Mouse (Mus musculus) spleen, embryonic (tissue): ENCODE data around the gene Slc1a4.

Experiments used
- CTCF ChIA-PET: fragments of 350-600 bp; sonication (Branson Sonifier 250); formaldehyde crosslinking; loops from one replicate; lab custom pipeline; 2022; lab: Charles Lee

The Slc1a4 gene

DNA sequence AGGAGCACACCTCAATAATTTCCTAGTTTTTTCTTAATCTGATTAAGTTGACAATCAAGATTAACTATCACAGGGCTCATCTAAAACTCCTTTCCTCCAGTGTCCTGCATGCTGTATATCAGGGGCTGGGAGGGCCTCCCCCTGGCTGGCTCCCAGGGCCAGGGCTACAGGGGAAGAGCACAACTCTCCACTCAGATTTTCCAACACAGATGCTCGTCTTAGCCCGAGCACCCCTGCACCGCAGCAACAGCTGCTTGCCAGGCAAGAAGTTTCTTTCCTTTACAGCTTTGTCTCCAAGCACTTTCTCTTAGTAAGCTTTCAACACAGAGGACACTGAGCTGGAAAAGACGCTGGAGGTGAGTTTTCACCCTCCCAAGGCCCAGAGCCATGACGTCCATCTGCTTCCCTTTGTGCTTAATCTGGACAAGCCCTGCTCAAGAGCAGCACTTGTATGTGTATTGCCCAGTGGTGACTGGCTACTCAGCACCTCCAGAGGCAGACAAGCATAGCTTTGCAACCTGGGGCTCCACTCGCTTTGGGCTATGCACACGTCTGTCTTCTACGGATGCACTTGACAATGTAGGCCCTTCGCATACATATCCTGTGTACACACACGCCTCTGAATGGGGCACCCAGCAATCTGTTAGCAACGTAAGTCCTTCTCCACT lies 6.1 kb downstream of the Slc1a4 start:
- CTCF ChIA-PET = no interaction called here

DNA sequence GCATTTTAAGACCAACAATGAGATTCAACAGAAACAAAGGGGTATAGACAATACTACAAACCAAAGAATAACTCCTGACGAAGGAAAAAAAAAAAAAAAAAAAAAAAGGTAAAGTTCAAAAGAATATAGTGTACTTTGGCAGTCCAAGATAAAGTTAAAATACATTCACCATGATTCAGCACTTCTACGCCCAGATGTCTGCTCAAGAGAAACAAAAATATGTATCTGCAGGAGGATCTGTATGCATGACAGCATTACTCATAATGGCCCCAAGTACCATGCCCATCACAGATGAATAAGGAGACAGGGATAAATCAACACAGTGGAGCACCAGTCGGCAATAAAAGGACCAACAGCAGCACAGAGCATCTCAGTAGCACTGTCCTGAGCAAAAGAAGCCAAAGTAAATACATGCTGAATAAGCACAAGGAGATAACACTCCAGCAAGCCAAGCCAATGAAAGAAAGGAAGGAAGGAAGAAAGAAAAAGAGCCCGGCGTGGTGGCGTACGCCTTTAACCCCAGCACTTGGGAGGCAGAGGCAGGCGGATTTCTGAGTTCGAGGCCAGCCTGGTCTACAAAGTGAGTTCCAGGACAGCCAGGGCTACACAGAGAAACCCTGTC lies 7.3 kb downstream of the Slc1a4 start:
- CTCF ChIA-PET = no interaction called here

DNA sequence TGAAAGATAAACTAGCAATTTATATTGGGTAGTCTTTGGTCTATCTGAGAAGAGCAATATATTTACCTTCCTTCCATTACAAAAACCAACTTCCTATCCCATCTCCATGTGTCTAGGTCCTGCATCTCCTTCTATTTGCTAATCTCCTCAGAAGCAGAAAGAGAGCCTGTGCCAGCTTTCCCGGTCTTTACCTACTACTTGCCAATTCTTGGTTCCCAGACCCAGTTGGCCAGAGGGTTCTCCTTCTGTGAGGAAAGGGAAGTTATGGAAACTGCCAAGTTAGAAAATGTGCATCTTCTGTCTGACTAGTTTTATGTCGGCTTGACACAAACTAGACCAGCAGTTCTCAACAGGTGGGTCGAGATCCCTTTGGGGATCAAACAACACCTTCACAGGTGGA lies 8.5 kb downstream of the Slc1a4 start:
- CTCF ChIA-PET = interaction anchor here (0.6 kb wide), 1 partner anchor 293 kb away, joined by 5 read pairs; no protein-coding TSS in a partner anchor

DNA sequence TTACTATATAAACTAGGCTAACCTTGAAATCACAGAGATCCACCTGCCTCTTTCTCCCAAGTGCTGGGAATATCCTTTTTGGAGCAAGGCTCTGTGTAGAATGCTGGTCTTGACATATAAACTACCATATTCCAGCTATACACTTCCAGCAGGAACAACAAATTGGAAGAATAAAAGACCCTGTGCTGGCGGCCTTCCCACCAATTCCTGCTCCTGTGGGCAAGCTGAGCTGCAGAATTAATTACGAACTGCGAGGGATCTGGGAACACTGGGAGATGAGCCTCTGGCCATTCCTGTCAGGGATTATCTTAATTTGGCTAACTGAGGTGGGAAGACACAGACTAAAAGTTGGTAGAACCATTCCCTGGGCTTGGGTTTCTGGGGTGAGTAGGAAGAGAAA lies 10.1 kb downstream of the Slc1a4 start:
- CTCF ChIA-PET = no interaction called here

DNA sequence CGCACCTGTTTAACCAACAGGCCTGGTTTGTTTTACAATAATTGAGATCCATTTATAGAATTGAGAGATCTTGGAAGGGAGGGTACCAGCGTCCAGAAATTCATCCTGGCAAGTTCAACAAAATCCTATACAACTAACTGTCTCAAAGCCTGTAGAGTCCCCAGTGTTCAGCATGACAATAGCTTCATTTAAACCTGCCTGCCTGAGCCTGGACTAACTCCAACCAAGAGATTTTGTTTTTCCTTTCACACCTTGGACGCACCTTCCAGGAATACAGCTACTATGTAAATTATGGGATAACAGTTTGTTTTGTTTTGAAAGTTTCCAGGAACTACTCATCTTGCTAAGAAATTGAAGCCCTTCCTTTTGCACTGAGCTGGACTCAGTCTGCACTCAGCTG lies 11.9 kb downstream of the Slc1a4 start:
- CTCF ChIA-PET = no interaction called here

DNA sequence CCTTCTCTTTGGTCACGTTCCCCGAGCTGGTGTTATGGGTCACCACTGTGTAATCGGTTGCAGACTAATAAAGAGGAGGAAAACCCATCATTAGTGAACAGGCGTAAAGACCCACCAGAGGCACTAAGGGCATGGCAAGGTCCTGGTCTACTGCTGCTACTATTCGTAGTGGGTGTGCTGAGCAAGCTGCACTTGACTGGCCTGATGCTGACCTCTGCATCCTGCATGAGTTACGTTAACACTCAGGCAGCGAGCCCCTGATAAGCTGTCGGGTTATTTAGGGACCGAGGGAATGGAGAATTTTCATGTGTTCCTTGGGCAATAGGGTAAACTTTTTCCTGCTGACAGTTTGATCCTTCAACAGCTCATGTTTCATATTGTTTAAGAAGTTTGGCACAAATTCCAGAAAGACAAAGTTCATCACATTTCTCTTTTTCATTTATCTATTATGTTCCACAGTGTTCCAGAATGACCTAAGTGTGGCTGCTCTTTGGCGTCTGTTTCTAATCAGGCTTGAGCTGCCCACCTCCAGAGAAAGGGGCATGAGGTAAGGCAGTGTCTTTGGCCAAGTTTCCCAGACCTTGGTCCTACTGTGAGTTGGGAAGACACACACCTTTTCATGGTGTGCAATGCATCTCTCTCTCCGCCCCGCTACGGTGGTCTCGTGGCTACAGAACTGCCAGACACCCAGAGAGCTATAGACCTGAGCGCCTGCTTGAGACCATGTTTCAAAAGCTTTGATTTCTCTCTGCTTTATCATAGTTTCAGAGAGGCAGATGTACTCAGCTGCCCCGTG lies 13.7 kb downstream of the Slc1a4 start:
- CTCF ChIA-PET = interaction anchor here (0.7 kb wide), 1 partner anchor 74 kb away, joined by 4 read pairs; no protein-coding TSS in a partner anchor

DNA sequence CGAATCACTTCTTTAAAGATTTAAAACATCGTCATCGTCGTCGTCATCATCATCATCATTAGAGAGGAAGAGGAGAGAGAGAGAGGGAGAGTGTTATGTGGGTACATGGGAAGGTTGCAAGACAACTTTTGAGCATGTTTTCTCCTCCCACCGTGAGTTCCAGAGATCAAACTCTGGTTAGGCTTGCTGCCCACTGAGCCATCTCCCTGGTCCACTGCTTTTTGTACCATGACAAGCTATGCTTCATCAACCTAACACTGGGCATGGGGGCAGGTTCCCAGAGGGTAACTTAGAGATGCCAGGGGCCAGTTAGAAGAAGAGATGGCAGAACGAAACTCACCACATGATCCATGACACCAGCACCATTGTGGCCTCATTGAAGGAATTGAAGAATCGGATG lies 18.9 kb downstream of the Slc1a4 start:
- CTCF ChIA-PET = no interaction called here

DNA sequence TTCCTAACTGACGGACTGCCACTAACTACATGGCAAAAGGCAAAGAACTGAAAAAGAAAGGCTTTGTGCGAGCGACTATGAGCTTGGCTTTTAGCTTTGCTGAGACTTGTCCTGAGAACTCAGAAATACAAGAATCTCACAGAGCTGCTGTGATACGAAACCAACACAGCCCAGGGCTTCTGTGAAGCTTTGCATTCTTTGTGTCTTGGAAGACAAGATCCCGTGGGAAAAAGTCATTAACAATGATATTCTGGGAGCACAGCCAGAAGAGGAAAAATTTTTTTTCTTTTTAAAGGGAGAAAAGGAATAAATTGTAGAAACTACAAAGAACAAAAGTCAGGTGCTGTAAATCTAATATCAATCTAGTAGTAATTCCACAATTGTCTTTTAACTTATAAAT lies 23.5 kb downstream of the Slc1a4 start:
- CTCF ChIA-PET = interaction anchor here (0.6 kb wide), 1 partner anchor 22 kb away, joined by 4 read pairs; no protein-coding TSS in a partner anchor

DNA sequence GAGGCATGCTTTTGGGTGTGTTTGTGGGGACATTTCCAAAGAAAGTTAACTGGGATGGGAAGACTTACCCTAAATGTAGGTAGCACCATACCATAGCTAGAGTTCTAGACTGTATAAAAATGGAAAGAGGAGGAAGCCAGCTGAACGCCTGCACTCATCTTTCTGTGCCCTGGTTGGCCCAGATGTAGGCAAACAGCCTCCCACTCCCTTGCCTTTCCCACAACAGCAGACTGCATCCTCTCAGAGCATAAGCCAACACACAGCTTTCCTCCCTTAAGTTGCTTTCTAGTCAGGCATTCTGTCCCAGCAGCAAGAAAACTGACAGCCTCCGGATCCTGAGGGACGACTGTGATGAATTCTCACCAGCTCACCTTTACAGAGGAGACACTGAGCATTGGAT lies 25.1 kb downstream of the Slc1a4 start:
- CTCF ChIA-PET = no interaction called here

DNA sequence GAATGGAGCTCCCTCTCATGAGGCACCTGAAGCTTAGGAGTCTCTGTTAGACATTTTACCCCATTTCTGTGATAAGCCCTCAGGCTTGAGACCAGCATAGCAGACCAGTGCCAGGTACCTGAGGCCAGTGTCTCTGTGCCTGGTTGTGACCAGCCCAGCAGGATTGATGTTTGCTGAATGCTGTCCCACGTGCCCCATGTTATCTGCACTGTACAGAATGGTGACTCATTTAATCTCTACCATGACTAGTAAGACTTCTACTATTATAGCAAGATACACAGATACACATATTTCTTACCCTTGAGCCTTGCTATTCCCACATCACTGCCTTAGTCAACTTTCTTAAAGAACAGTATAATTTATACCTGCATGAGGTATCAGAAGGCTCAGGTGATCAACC lies 26.9 kb downstream of the Slc1a4 start:
- CTCF ChIA-PET = no interaction called here

DNA sequence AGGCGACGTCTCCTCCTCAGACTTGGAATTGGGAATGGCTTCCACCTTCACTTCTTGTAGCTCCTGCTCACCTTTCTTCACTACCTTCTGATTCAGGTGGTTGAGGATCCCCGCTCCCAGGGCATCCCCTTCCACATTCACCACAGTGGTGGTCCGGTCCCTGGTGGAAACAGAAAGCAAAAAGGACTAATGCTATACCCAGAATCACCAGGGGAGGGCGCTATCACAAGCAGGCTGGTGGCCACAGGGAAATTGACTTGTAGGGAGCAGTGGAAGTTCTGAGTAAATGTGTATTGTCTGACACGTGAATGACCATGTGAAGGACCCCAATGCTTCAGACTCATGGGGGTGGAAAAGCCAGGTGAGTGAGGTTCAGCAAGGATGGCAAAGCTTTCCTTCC lies 28.2 kb downstream of the Slc1a4 start:
- CTCF ChIA-PET = no interaction called here

DNA sequence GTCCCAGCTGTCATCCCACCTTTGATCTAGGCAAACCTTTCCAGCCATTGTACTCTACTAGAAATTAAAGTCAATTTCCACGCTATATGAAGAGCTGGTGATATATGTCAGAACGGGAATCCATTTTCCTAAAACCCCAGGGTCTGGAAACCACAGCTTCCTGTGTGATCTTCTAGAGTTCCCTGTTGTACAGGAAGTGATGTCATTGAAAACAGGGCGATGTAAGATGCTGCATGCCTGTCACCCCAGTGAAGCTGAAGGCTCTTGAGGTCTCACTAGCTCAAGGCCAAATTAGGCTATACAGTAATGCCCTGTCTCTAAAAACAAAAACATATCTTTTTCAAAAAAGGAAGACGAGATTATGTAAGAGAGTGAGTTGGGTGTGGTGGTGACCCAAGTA lies 31.2 kb downstream of the Slc1a4 start:
- CTCF ChIA-PET = no interaction called here

DNA sequence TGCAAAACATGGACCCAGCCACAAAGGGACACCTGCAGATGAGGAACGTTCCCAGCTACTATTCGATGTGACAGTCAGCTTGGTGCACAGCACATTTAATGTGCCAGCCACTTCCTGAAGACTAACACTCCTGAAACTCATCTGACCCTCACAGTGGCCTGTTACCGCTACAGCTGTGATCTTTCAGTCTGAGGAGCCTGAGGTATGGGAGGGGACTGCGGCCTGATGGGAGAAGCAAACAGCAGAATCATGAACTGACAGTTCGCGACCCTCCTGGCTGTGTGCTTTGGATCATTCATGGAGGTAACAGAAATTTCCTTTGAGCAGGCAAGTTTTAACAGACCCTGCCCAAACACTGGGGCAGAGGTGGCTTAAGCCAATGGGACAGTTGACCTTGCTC lies 31.7 kb downstream of the Slc1a4 start:
- CTCF ChIA-PET = no interaction called here

DNA sequence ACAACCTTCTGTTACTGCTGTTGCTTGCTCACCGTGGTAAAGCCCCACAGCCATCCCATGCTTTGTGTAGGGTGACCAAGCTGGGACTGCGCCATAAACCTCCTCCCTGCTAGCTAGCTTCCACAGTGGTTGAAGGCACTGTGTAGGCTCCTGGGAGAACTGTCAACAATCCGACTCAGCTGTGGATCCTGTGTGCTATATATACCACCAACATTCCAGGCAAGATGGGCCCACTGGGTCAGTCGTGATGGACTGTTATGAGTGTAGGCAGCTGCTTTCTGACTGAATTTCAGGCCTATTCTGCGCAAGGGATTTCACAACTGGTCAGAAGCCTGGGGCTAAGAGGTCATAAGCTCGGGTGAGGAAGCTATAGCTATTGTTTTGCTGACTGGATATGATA lies 32.6 kb downstream of the Slc1a4 start:
- CTCF ChIA-PET = no interaction called here

DNA sequence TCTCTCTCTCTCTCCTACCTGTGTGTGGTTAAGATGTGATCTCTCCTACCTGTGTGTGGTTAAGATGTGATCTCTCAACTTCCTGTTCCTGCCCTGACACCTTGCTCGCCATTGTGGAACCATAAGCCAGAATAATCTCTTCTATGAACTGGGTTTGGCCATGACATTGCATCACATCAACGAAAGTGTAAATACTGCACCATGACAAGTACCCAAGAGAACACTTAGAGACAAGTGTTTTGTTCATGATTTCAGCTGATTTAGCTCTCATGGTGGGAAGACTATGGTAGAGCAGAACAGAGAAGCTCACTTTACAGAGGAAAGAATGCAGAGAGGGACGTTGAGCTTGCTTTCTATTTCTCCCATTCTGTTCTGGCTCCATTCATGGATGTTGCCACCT lies 48.0 kb downstream of the Slc1a4 start:
- CTCF ChIA-PET = no interaction called here

DNA sequence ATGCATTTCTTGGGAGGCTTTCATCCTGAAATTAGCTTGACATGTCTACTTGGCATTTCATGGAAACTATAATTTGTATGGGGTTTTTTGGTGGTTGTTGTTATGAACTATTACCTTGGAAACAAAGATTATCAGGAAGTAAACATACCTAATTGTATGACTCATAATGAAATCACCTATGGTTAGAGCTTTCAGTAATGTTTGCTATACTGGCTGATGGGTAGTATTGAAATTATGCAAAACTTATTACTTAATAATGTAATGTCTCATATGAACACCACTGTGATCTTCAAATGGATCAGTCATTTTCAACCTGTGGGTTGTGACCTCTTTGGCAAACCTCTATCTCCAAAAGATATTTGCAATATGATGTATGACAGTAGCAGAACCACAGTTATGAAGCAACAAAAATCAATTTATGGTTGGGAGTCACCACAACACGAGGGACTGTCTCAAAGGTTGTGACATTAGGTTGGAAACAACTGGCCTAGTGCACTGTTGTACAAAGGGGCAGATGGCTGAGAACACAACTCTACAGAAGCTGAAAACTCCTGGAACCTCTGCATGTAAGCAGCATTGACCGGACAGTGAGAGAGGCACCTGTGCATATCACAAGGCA lies 49.8 kb downstream of the Slc1a4 start:
- CTCF ChIA-PET = no interaction called here

DNA sequence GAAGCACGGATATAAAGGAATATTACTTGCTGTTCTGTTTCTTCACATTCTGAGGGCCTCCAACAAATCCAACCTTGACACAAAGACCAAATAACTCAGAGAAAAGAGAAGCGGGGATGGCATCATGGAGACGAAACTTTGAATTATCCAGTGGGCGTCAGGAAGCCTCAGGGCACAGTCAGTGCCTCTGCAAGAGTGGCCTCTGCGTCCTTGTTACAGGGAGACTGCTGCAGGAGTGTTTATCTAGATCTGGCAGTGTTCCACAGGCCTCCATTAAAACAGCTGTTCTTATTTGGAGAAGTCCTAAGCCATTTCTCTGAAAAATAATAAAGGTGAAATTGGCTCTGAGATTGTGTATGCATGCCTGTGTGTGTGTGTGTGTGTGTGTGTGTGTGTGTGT lies 51.5 kb downstream of the Slc1a4 start:
- CTCF ChIA-PET = no interaction called here

DNA sequence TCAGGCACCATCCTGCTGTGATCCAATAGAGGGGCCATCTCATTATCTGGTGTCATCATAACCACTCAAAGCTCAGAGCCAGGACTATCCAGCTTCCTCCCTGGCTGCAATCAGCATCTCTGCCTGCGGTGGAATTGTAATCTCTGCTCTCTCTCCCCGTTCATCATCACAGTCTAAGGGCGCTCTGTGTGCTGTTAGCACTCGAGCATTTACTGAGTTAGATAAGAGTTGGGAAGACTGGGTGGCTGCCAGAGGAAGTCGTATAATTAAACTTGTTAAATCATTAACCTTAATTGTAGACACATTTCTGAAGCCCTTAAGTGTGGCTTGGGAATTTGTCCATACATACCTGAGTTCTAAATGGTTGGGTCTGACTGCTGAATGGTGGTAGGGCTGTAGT lies 53.8 kb downstream of the Slc1a4 start:
- CTCF ChIA-PET = no interaction called here

DNA sequence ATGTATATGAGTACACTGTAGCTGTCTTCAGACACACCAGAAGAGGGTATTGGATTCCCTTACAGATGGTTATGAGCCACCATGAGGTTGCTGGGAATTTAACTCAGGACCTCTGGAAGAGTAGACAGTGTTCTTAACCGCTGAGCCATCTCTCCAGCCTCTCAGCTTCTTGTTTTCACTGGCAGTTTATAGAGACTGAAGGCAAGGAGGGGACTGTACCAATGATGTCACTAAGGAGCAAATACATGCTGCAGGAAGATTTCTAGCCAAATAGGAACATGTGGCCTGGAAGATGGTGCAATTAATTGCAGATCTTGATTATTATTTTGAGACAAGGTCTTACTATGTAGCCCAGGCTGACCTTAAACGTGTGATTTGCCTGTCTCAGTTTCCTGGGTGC lies 55.4 kb downstream of the Slc1a4 start:
- CTCF ChIA-PET = interaction anchor here (0.6 kb wide), 1 partner anchor 56 kb away, joined by 15 read pairs; no protein-coding TSS in a partner anchor

DNA sequence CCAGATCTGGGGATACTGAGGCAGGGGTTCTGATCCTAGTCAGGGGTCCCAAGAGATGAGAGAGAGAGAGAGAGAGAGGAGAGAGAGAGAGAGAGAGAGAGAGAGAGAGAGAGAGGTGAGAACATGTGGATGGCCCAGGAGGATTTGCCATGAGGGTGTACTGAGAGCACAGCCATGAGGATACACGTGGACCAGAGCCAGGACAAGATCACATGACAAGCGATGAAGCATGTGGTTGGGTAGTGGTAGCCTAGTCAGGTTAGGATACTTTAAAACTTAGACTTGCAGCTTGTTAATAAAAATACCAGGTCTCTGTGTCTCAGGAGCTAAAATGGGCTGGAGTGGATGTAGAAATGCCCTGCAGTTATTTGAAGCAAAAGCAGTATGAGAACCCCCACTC lies 56.5 kb downstream of the Slc1a4 start:
- CTCF ChIA-PET = interaction anchor here (0.6 kb wide), 1 partner anchor 10 kb away, joined by 3 read pairs; no protein-coding TSS in a partner anchor

DNA sequence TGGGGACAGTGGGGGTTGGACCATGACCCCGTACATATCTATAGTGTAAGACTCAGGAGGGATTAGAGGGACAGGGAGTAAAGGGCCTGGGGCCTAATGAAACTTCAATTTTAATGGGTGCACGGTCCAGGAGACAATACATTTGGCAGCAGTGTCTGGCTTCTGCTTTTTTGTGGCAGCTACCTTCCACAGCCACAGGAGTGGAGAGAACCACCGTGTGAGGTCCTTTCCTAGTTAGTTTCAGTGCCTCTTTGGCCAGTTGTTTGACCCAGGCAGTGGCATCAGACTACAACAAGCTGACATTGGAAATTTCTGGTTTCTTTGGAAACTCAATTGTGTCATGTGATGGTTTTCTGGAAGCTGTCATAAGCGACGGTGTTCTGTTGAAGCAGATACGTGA lies 62.6 kb downstream of the Slc1a4 start:
- CTCF ChIA-PET = interaction anchor here (0.6 to 0.7 kb wide), 2 partner anchors 11 to 396 kb away, joined by 3 to 4 read pairs; no protein-coding TSS in a partner anchor
